Mouse (Mus musculus) myocyte (in vitro differentiated cells): ENCODE measurements around the gene Zfp617. TPM values are rescaled to one million over a fixed set of nuclear protein-coding genes. Genes with fewer than 3 reads are reported as not detected.
"Not testable (repeated sequence)": the region's sequence is repeated elsewhere in the genome, so short reads cannot be mapped to it uniquely, and the experiment has no call there.

ENCODE experiments used
- H3K27me3 ChIP-seq: one replicate; pipeline ENCODE4 v1.6.1; 2011; ENCODE audit not compliant: control insufficient read depth, insufficient read depth, insufficient read length
- H3K36me3 ChIP-seq: one replicate; pipeline ENCODE4 v1.6.1; 2011; ENCODE audit not compliant: control insufficient read depth, insufficient read depth
- H3K4me2 ChIP-seq: one replicate; pipeline ENCODE4 v1.6.1; 2011; ENCODE audit warnings: low read depth, control low read depth
- H3K4me3 ChIP-seq: one replicate; pipeline ENCODE4 v1.5.1; 2011; ENCODE audit warnings: mild to moderate bottlenecking, control low read depth, moderate library complexity
- H3K79me2 ChIP-seq: one replicate; pipeline ENCODE4 v1.6.1; 2011; ENCODE audit not compliant: control insufficient read depth, insufficient read depth
- H3ac ChIP-seq: one replicate; pipeline ENCODE4 v1.6.1; 2011; ENCODE audit not compliant: control insufficient read depth, insufficient read length
- CEBPB ChIP-seq: IDR thresholded peaks from 2 replicates; pipeline ENCODE4 v1.6.1; 2011; ENCODE audit warnings: mild to moderate bottlenecking, moderate library complexity; ENCODE audit not compliant: poor library complexity, insufficient read depth, severe bottlenecking
- E2F4 ChIP-seq: IDR thresholded peaks from one replicate; pipeline ENCODE4 v1.6.1; 2011; ENCODE audit warnings: mild to moderate bottlenecking, control low read depth, moderate library complexity; ENCODE audit not compliant: insufficient read depth
- MAX ChIP-seq: IDR thresholded peaks from one replicate; pipeline ENCODE4 v1.6.1; 2011; ENCODE audit warnings: low read depth, mild to moderate bottlenecking, control low read depth
- MYOD1 ChIP-seq, 3 experiments: IDR thresholded peaks; one replicate each; pipeline ENCODE4 v1.6.1; 2011; ENCODE audit warnings: control low read depth in 2 of 3, low read depth in 2 of 3, mild to moderate bottlenecking in 2 of 3, moderate library complexity in 1 of 3; ENCODE audit not compliant: insufficient read length in 2 of 3, control insufficient read depth in 1 of 3
- MYOG ChIP-seq, 3 experiments: IDR thresholded peaks; one replicate each; pipeline ENCODE4 v1.6.1; 2011; ENCODE audit warnings: control low read depth in 2 of 3, low read depth in 2 of 3, mild to moderate bottlenecking in 2 of 3; ENCODE audit not compliant: insufficient read length in 2 of 3, control insufficient read depth in 1 of 3, insufficient read depth in 1 of 3
- POLR2A ChIP-seq: IDR thresholded peaks from one replicate; pipeline ENCODE4 v1.6.1; 2011; ENCODE audit warnings: low read depth, mild to moderate bottlenecking, control low read depth, moderate library complexity; ENCODE audit not compliant: insufficient read length
- POLR2AphosphoS2 ChIP-seq: IDR thresholded peaks from one replicate; pipeline ENCODE4 v1.6.1; 2011; ENCODE audit warnings: low read depth, control low read depth; ENCODE audit not compliant: insufficient read length
- REST ChIP-seq: IDR thresholded peaks from one replicate; pipeline ENCODE4 v1.6.1; 2011; ENCODE audit warnings: mild to moderate bottlenecking, control low read depth, moderate library complexity; ENCODE audit not compliant: insufficient read depth, insufficient read length
- SRF ChIP-seq: IDR thresholded peaks from one replicate; pipeline ENCODE4 v1.6.1; 2011; ENCODE audit warnings: low read depth; ENCODE audit not compliant: control insufficient read depth, insufficient read length
- TCF12 ChIP-seq: IDR thresholded peaks from one replicate; pipeline ENCODE4 v1.6.1; 2011; ENCODE audit warnings: mild to moderate bottlenecking, control low read depth; ENCODE audit not compliant: poor library complexity, insufficient read depth, severe bottlenecking
- TCF3 ChIP-seq: IDR thresholded peaks from one replicate; pipeline ENCODE4 v1.6.1; 2011; ENCODE audit warnings: low read depth, control low read depth; ENCODE audit not compliant: insufficient read length
- USF1 ChIP-seq: IDR thresholded peaks from one replicate; pipeline ENCODE4 v1.6.1; 2011; ENCODE audit warnings: low read depth, mild to moderate bottlenecking, control low read depth, moderate library complexity
- polyA plus RNA-seq: library from polyadenylated mRNA; unstranded; fragments of >200 nt; fragmentation: generic; extraction: Trizol; gene quantifications from one replicate; pipeline ENCODE4 v1.2.1, GENCODE M21; 2012; ENCODE audit warnings: missing spikeins

Gene Zfp617
- polyA plus RNA-seq, 1 experiment, result 6.2 TPM

DNA sequence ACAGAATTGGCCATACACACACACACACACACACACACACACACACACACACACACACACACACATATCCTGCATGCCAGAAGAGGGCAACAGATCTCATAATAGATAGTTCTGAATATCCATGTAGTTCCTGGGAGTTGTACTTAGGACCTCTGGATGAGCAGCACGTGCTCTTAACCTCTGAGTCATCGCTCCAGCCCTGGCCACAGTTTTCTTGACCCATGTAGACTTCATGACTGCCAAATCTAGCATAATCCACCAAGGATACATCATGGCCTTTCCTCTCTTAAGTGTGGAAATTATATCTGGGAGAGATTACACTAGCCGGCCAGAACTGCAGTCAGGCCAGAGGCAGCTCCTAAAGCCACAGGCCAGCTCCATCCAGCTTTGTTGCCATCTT, 18.1 kb downstream of the Zfp617 start:
- H3K36me3 ChIP-seq, result peaks cover 32% of the 10 kb centered on the region
- TF ChIP-seq TCF3, result no peak
- TF ChIP-seq MYOG (IDR thresholded peaks at IDR 0.05; ENCODE audit: control insufficient read depth in 1 of 3, insufficient read depth in 1 of 3, insufficient read length in 2 of 3, low read depth in 2 of 3), result no peak
- no peak for TF ChIP-seq REST
- no peak for TF ChIP-seq SRF
- TF ChIP-seq MYOD1 (IDR thresholded peaks at IDR 0.05; ENCODE audit: control insufficient read depth in 1 of 3, insufficient read length in 2 of 3, low read depth in 2 of 3), result no peak
- no peak overlapping the region for H3ac ChIP-seq

GRCm38 (mm10) chr8:71927779-71928178, 19.3 kb downstream of the Zfp617 start:
- Histone ChIP-seq H3K79me2 (peaks cover 39% of the 10 kb centered on the region), H3K4me3 (no peak overlapping the region), H3ac (no peak overlapping the region), H3K4me2 (no peak overlapping the region), H3K27me3 (no peaks in the 10 kb centered on the region), H3K36me3 (peaks cover 34% of the 10 kb centered on the region)
- no peak for TF ChIP-seq MAX

More for the DNA sequence above, 18.1 kb downstream of the Zfp617 start:
- Histone ChIP-seq H3K4me3 (no peak overlapping the region), H3K4me2 (no peak overlapping the region), H3K79me2 (peaks cover 39% of the 10 kb centered on the region), H3K27me3 (no peaks in the 10 kb centered on the region)

DNA sequence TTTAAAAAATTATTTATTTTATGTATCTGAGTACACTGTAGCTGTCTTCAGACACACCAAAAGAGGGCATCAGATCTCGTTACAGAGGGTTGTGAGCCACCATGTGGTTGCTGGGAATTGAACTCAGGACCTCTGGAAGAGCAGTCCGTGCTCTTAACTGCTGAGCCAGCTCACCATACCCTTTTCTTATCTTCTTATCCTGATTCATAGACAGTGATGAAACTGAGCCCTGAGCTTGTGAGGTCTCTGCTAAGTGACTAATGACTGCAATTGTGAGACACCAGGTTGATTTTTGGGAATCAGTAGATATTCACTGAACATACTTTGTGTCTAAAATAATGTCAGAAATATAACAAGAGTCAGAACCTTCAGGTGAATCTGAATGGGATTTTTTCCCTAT, 29.6 kb downstream of the Zfp617 start:
- not testable (repeated sequence) for H3K4me2 ChIP-seq, H3K4me3 ChIP-seq, H3K79me2 ChIP-seq, H3K36me3 ChIP-seq, H3ac ChIP-seq, H3K27me3 ChIP-seq

DNA sequence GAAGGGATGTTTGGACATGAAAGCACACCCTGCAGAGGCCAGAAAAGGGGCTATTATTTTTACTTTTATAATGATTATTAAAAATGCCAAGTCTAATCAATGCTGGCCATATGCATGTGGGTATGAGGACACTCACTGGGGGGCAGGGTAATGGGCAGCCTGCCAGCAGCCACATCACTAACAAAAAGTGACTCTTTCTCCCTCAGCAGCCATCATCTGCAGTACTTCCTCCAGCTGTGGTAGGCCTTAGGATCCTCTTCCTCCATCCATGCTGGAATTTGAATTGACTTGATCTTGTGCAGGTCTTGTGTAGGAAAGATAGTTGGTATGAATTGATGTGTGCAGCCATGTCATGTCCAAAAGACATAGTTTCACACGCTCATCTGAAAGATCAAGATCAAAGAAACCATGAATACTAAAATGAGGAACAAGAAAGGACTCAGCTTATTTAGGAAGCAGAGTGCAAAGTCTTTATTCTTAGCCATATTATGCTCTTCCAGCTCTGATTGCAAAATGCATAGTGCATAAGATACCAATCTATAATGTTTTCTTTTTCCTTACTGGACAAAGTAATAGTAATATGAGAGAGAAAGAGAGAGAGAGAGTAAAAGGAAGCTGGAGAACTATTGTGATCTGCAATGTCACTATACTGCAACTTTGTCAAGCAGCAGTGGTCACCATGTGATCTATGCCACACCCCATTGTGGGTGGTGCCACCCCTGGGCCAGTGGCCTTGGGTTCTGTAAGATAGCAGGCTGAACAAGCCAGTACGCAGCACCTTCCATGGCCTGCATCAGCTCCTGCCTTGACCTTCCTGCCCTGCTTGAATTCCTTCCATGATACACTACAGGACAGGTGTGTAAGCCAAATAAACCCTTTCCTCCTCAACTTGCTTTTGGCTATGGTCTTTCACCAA, 32.1 kb downstream of the Zfp617 start:
- Histone ChIP-seq H3K36me3 (no peaks in the 10 kb centered on the region), H3K27me3 (no peaks in the 10 kb centered on the region), H3K4me2 (no peak overlapping the region), H3K4me3 (no peak overlapping the region), H3ac (no peak overlapping the region), H3K79me2 (no peaks in the 10 kb centered on the region)
- TF ChIP-seq MYOG (IDR thresholded peaks at IDR 0.05; ENCODE audit: control insufficient read depth in 1 of 3, insufficient read depth in 1 of 3, insufficient read length in 2 of 3, low read depth in 2 of 3) (no peak), USF1 (no peak), SRF (no peak), REST (no peak), POLR2AphosphoS2 (no peak), MAX (no peak), MYOD1 (IDR thresholded peaks at IDR 0.05; ENCODE audit: control insufficient read depth in 1 of 3, insufficient read length in 2 of 3, low read depth in 2 of 3) (no peak), TCF12 (no peak), POLR2A (no peak), CEBPB (no peak), TCF3 (no peak), E2F4 (no peak)

DNA sequence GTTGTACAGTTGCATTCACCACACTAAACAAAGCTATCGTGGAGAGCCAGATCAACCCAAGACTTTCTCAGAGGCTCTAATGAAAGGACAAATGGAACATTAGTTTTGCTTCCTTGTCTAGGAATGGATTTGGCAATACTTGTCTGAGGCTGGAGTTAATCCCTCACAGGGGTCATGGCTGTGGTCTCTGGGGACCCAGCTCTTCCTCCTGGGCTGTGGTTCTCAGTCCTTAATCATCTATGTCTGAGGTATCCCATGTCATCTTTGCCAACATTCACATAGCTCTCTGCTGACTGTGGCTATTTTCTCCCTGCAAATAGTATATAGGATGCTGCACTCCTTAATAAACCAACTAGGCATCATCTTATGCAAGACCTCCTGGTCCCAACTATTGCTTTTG, 33.3 kb downstream of the Zfp617 start:
- no peaks in the 10 kb centered on the region for H3K79me2 ChIP-seq
- TF ChIP-seq TCF12, result no peak
- TF ChIP-seq MYOG (IDR thresholded peaks at IDR 0.05; ENCODE audit: control insufficient read depth in 1 of 3, insufficient read depth in 1 of 3, insufficient read length in 2 of 3, low read depth in 2 of 3), result no peak
- no peak for TF ChIP-seq USF1
- no peak for TF ChIP-seq E2F4
- no peak for TF ChIP-seq MAX
- TF ChIP-seq REST, result no peak
- no peak for TF ChIP-seq SRF
- TF ChIP-seq TCF3, result no peak
- no peak for TF ChIP-seq POLR2AphosphoS2
- no peak for TF ChIP-seq CEBPB
- TF ChIP-seq POLR2A, result no peak
- no peak for TF ChIP-seq MYOD1 (IDR thresholded peaks at IDR 0.05; ENCODE audit: control insufficient read depth in 1 of 3, insufficient read length in 2 of 3, low read depth in 2 of 3)

More for the DNA sequence above, 33.3 kb downstream of the Zfp617 start:
- Histone ChIP-seq H3K27me3 (no peaks in the 10 kb centered on the region), H3K36me3 (no peaks in the 10 kb centered on the region), H3K4me3 (no peak overlapping the region), H3ac (no peak overlapping the region), H3K4me2 (no peak overlapping the region)
